Mouse (Mus musculus): ENCODE measurements around the gene Card19. TPM values are rescaled to one million over a fixed set of nuclear protein-coding genes. Genes with fewer than 3 reads are reported as not detected.

Gene Card19
- polyA plus RNA-seq, 1 experiment: 79.4 TPM

GRCm38 (mm10) chr13:49163645-49164044 lies 52.2 kb downstream of the Card19 start:
- Histone ChIP-seq H3K27ac (ENCODE audit: insufficient read depth, low read length) (no peak overlapping the region), H3K36me3 (ENCODE audit: control insufficient read depth, insufficient read depth, low read length) (no peaks in the 10 kb centered on the region), H3K27me3 (ENCODE audit: control insufficient read depth, insufficient read depth, low read length) (no peaks in the 10 kb centered on the region), H3K4me3 (ENCODE audit: extremely low read depth, insufficient read depth, insufficient read length) (no peak overlapping the region), H3K4me1 (ENCODE audit: control insufficient read depth, insufficient read depth, insufficient read length) (no peaks in the 10 kb centered on the region)
- TF ChIP-seq POLR2A (IDR thresholded peaks at IDR 0.05; ENCODE audit: low read depth, low read length) (no peak), CTCF (IDR thresholded peaks at IDR 0.05; ENCODE audit: extremely low read depth, insufficient read depth, insufficient read length, insufficient replicate concordance) (no peak)
- 65% methylated on average over 7 of the region's 7 CpGs for WGBS
- DNase-seq (ENCODE audit: low read depth in 1 of 2, low spot score in 2 of 2): no peak

- Histone ChIP-seq H3K36me3 (ENCODE audit: control insufficient read depth, insufficient read depth, low read length) (no peaks in the 10 kb centered on the region), H3K4me3 (ENCODE audit: extremely low read depth, insufficient read depth, insufficient read length) (no peak overlapping the region), H3K27me3 (ENCODE audit: control insufficient read depth, insufficient read depth, low read length) (no peaks in the 10 kb centered on the region), H3K27ac (ENCODE audit: insufficient read depth, low read length) (no peak overlapping the region), H3K4me1 (ENCODE audit: control insufficient read depth, insufficient read depth, insufficient read length) (no peaks in the 10 kb centered on the region)
- WGBS: 3% methylated on average over 4 of the region's 4 CpGs
- TF ChIP-seq POLR2A (IDR thresholded peaks at IDR 0.05; ENCODE audit: low read depth, low read length) (no peak), CTCF (IDR thresholded peaks at IDR 0.05; ENCODE audit: extremely low read depth, insufficient read depth, insufficient read length, insufficient replicate concordance) (no peak)
- no peak for DNase-seq (ENCODE audit: low read depth in 1 of 2, low spot score in 2 of 2)
Observed at GRCm38 (mm10) chr13:49162722-49163121, 53.1 kb downstream of the Card19 start.

GRCm38 (mm10) chr13:49161236-49161635 lies 54.6 kb downstream of the Card19 start:
- Histone ChIP-seq H3K27me3 (ENCODE audit: control insufficient read depth, insufficient read depth, low read length) (no peaks in the 10 kb centered on the region), H3K27ac (ENCODE audit: insufficient read depth, low read length) (no peak overlapping the region), H3K4me1 (ENCODE audit: control insufficient read depth, insufficient read depth, insufficient read length) (no peaks in the 10 kb centered on the region), H3K4me3 (ENCODE audit: extremely low read depth, insufficient read depth, insufficient read length) (no peak overlapping the region), H3K36me3 (ENCODE audit: control insufficient read depth, insufficient read depth, low read length) (no peaks in the 10 kb centered on the region)
- WGBS: 54% methylated on average over 2 of the region's 2 CpGs
- TF ChIP-seq POLR2A (IDR thresholded peaks at IDR 0.05; ENCODE audit: low read depth, low read length) (no peak), CTCF (IDR thresholded peaks at IDR 0.05; ENCODE audit: extremely low read depth, insufficient read depth, insufficient read length, insufficient replicate concordance) (no peak)
- DNase-seq (ENCODE audit: low read depth in 1 of 2, low spot score in 2 of 2): no peak

- Histone ChIP-seq H3K4me1 (ENCODE audit: control insufficient read depth, insufficient read depth, insufficient read length) (no peaks in the 10 kb centered on the region), H3K36me3 (ENCODE audit: control insufficient read depth, insufficient read depth, low read length) (no peaks in the 10 kb centered on the region), H3K27ac (ENCODE audit: insufficient read depth, low read length) (no peak overlapping the region), H3K4me3 (ENCODE audit: extremely low read depth, insufficient read depth, insufficient read length) (no peak overlapping the region), H3K27me3 (ENCODE audit: control insufficient read depth, insufficient read depth, low read length) (no peaks in the 10 kb centered on the region)
- no peak for DNase-seq (ENCODE audit: low read depth in 1 of 2, low spot score in 2 of 2)
- 81% methylated on average over 10 of the region's 10 CpGs for WGBS
- no peak for TF ChIP-seq POLR2A (IDR thresholded peaks at IDR 0.05; ENCODE audit: low read depth, low read length)
- TF ChIP-seq CTCF (IDR thresholded peaks at IDR 0.05; ENCODE audit: extremely low read depth, insufficient read depth, insufficient read length, insufficient replicate concordance): no peak
Observed at GRCm38 (mm10) chr13:49158040-49158713, 57.7 kb downstream of the Card19 start.

GRCm38 (mm10) chr13:49156645-49157044 lies 59.2 kb downstream of the Card19 start:
- TF ChIP-seq CTCF (IDR thresholded peaks at IDR 0.05; ENCODE audit: extremely low read depth, insufficient read depth, insufficient read length, insufficient replicate concordance) (0 out of 2 replicates have a peak, but pooled peaks have one; percentile 9), POLR2A (IDR thresholded peaks at IDR 0.05; ENCODE audit: low read depth, low read length) (no peak)
- no peak overlapping the region for H3K27ac ChIP-seq (ENCODE audit: insufficient read depth, low read length)
- no peaks in the 10 kb centered on the region for H3K36me3 ChIP-seq (ENCODE audit: control insufficient read depth, insufficient read depth, low read length)
- WGBS: 66% methylated on average over 4 of the region's 4 CpGs
- no peak overlapping the region for H3K4me3 ChIP-seq (ENCODE audit: extremely low read depth, insufficient read depth, insufficient read length)
- no peaks in the 10 kb centered on the region for H3K27me3 ChIP-seq (ENCODE audit: control insufficient read depth, insufficient read depth, low read length)
- H3K4me1 ChIP-seq (ENCODE audit: control insufficient read depth, insufficient read depth, insufficient read length): no peaks in the 10 kb centered on the region
- no peak for DNase-seq (ENCODE audit: low read depth in 1 of 2, low spot score in 2 of 2)

DNA sequence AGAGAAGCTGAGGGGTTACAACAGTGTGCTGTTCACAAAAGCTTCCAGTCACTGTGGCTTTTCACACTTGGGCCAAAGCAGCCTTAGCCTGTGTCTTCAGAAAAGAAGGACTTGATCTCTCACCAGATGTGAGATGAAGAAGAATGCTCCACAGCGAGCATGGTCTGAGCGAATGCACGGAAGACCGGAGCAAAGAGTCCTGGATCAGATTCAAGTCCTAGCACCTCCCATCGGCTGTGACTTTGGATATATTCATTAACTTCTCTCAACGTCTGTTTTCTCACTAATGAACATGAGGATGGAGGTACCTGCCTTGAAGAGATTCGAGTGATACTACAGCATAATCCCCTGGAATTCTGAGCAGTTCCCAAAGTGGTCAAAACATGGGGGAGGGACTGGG lies 61.2 kb downstream of the Card19 start:
- H3K27me3 ChIP-seq (ENCODE audit: control insufficient read depth, insufficient read depth, low read length): no peaks in the 10 kb centered on the region
- no peak overlapping the region for H3K27ac ChIP-seq (ENCODE audit: insufficient read depth, low read length)
- 89% methylated on average over 7 of the region's 7 CpGs for WGBS
- no peaks in the 10 kb centered on the region for H3K36me3 ChIP-seq (ENCODE audit: control insufficient read depth, insufficient read depth, low read length)
- no peaks in the 10 kb centered on the region for H3K4me1 ChIP-seq (ENCODE audit: control insufficient read depth, insufficient read depth, insufficient read length)
- no peak for DNase-seq (ENCODE audit: low read depth in 1 of 2, low spot score in 2 of 2)
- H3K4me3 ChIP-seq (ENCODE audit: extremely low read depth, insufficient read depth, insufficient read length): no peak overlapping the region
- no peak for TF ChIP-seq CTCF (IDR thresholded peaks at IDR 0.05; ENCODE audit: extremely low read depth, insufficient read depth, insufficient read length, insufficient replicate concordance)
- no peak for TF ChIP-seq POLR2A (IDR thresholded peaks at IDR 0.05; ENCODE audit: low read depth, low read length)

GRCm38 (mm10) chr13:49154028-49154427 lies 61.8 kb downstream of the Card19 start:
- TF ChIP-seq CTCF (IDR thresholded peaks at IDR 0.05; ENCODE audit: extremely low read depth, insufficient read depth, insufficient read length, insufficient replicate concordance) (no peak), POLR2A (IDR thresholded peaks at IDR 0.05; ENCODE audit: low read depth, low read length) (no peak)
- Histone ChIP-seq H3K27me3 (ENCODE audit: control insufficient read depth, insufficient read depth, low read length) (no peaks in the 10 kb centered on the region), H3K4me3 (ENCODE audit: extremely low read depth, insufficient read depth, insufficient read length) (no peak overlapping the region), H3K4me1 (ENCODE audit: control insufficient read depth, insufficient read depth, insufficient read length) (no peaks in the 10 kb centered on the region), H3K36me3 (ENCODE audit: control insufficient read depth, insufficient read depth, low read length) (no peaks in the 10 kb centered on the region), H3K27ac (ENCODE audit: insufficient read depth, low read length) (no peak overlapping the region)
- no peak for DNase-seq (ENCODE audit: low read depth in 1 of 2, low spot score in 2 of 2)
- WGBS: 83% methylated on average over 10 of the region's 10 CpGs

Other genes starting within 250 kb of the Card19 start
- gene Fam120a, start 248.0 kb downstream of the Card19 start, polyA plus RNA-seq (2012; rRNA removed): 40.1 and 49.7 TPM in 2 replicates
- gene Wnk2, start 68.0 kb downstream of the Card19 start, polyA plus RNA-seq (2012; rRNA removed): 0.62 and 0.87 TPM in 2 replicates
- 234 and 343 TPM in 2 replicates for gene Ninj1, start 28.6 kb downstream of the Card19 start, polyA plus RNA-seq (2012; rRNA removed)
- gene Susd3, start 32.7 kb upstream of the Card19 start, polyA plus RNA-seq (2012; rRNA removed): 49.7 and 58.1 TPM in 2 replicates
- 21.3 and 22.0 TPM in 2 replicates for gene Fgd3, start 104.3 kb upstream of the Card19 start, polyA plus RNA-seq (2012; rRNA removed)
- gene Bicd2, start 125.5 kb upstream of the Card19 start, polyA plus RNA-seq (2012; rRNA removed): 19.4 and 21.0 TPM in 2 replicates
- 1.8 and 2.2 TPM in 2 replicates for gene Ippk, start 205.2 kb upstream of the Card19 start, polyA plus RNA-seq (2012; rRNA removed)